Comparison of ENCODE assay signal across 9 mouse cellular contexts in the genomic region with DNA sequence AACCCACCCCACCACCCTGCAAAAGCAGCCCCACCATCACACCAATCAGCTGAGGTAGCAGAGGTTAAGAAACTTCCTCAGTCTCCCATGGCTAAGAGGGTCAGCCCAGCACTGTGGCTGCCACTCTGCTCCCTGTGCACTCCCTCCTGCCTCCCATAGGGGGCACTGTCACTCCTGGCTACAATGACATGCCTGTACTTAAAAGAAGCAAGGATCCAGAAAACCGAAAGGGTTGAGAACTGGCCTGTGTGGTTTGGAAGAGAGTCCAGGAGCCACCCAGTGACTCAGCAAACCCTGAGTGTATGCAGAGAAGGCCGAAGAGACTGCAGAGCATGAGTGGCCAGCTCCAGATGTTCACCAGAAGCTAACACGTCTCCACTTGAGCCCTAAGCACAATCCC. TPM values are rescaled to one million over a fixed set of nuclear protein-coding genes. Genes with fewer than 3 reads are reported as not detected.
DNase-seq lines count a peak whose midpoint lies in the region; TF ChIP-seq lines count a peak whose summit lies in the region.
"Had no signal": no experiment of that assay in that cellular context is flagged by ENCODE, and none has a peak within 500 bp of the region (broad histone marks: within the 10 kb centered on the region; RNA-seq: fewer than 3 reads in every experiment).

No protein-coding gene starts in this region.

- no peak for TF ChIP-seq POLR2A in cerebellum, adult 2 months (IDR thresholded peaks at IDR 0.05; ENCODE audit: borderline replicate concordance, insufficient read depth, low read length)

- no peak overlapping the region for H3K4me3 ChIP-seq in cerebellum, adult 2 months (replicated peaks; ENCODE audit: insufficient read depth, low read depth, low read length)
- H3K4me3 ChIP-seq: heart, embryonic 15.5 days had no signal

- peak; percentile 64; the same call in 1 of the 2 replicates for TF ChIP-seq CTCF in cerebellum, adult 2 months (IDR thresholded peaks at IDR 0.05; ENCODE audit: borderline replicate concordance, insufficient read depth, low read depth, low read length)

- WGBS in cerebellum, adult 2 months: 61% methylated on average over 3 of the region's 3 CpGs

- no peak overlapping the region for H3K27ac ChIP-seq in cerebellum, adult 2 months (ENCODE audit: insufficient read depth, low read length)
- H3K27ac ChIP-seq: heart, embryonic 15.5 days had no signal

- no peaks in the 10 kb centered on the region for H3K27me3 ChIP-seq in cerebellum, adult 2 months (ENCODE audit: control insufficient read depth, insufficient read depth, low read length)
- H3K27me3 ChIP-seq: heart, embryonic 15.5 days had no signal

- peak; percentile 94 for DNase-seq in 416B (ENCODE audit: low read depth)
- DNase-seq in MEL-GATA-1-ER (ENCODE audit: extremely low read depth, low read depth): peak; percentile 59
- peak; percentile 29 to 52 for DNase-seq in cerebellum, adult 2 months
- peak; percentile 68 for DNase-seq in gastrocnemius, postnatal 10 days
- DNase-seq in kidney, adult 8-10 months: peak; percentile 67 to 79
- peak; percentile 79 to 86 for DNase-seq in lung, adult 18-20 months
- DNase-seq in ovary, postnatal 14 days (ENCODE audit: low spot score): peak; percentile 63
- peak; percentile 74 for DNase-seq in urinary bladder, postnatal 25 days (ENCODE audit: low spot score)

- no peaks in the 10 kb centered on the region; the same call in 1 of the 2 replicates for H3K4me1 ChIP-seq in cerebellum, adult 2 months (ENCODE audit: control insufficient read depth, insufficient read depth, low read length)

RNA-seq across cellular contexts. Expression of a gene that starts 4.1 kb away (rescaled TPM):
- 4.1 and 4.6 TPM in 2 replicates for polyA plus RNA-seq in cerebellum, adult 2 months (2012; rRNA removed)
- total RNA-seq in gastrocnemius, postnatal 10 days (2021): 1 to 10 TPM in 1 of 2 experiments, under 1 TPM in 1; 0.84 to 1.0 TPM

RNA-seq across cellular contexts. Expression of a gene that starts 7.8 kb away (rescaled TPM):
- 45.9 and 53.9 TPM in 2 replicates for polyA plus RNA-seq in cerebellum, adult 2 months (2012; rRNA removed)
- total RNA-seq in gastrocnemius, postnatal 10 days (2021): 10 to 100 TPM in 1 of 2 experiments, 1 to 10 TPM in 1; 8.6 to 11.2 TPM

RNA-seq across cellular contexts. Expression of a gene that starts 29.7 kb away (rescaled TPM):
- polyA plus RNA-seq in cerebellum, adult 2 months (2012; rRNA removed): not detected in 2 replicates
- not detected for total RNA-seq in gastrocnemius, postnatal 10 days (2021)
- polyA plus RNA-seq: heart, embryonic 15.5 days had no signal

RNA-seq across cellular contexts. Expression of a gene that starts 43.8 kb away (rescaled TPM):
- 252 and 282 TPM in 2 replicates for polyA plus RNA-seq in cerebellum, adult 2 months (2012; rRNA removed)
- total RNA-seq in gastrocnemius, postnatal 10 days (2021): 10 to 100 TPM; 51.5 to 56.1 TPM

RNA-seq across cellular contexts. Expression of a gene that starts 46.9 kb away (rescaled TPM):
- polyA plus RNA-seq in cerebellum, adult 2 months (2012; rRNA removed): 3.9 and 5.7 TPM in 2 replicates
- 10 to 100 TPM; 33.3 to 39.0 TPM for total RNA-seq in gastrocnemius, postnatal 10 days (2021)

Comparison
In these comparisons a context has a peak if more than half of its experiments do, and no peak if none do; other contexts are left out.
1. DNase-seq: peak in every context shown above with its lines; median percentile 94 in 416B; 82 in lung, adult 18-20 months; 74 in urinary bladder, postnatal 25 days; 73 in kidney, adult 8-10 months; 68 in gastrocnemius, postnatal 10 days; 63 in ovary, postnatal 14 days; 59 in MEL-GATA-1-ER; 40 in cerebellum, adult 2 months.